Mouse (Mus musculus) midbrain, postnatal 0 days (tissue): Measurements from ENCODE around the gene Cntnap2. TPM values are rescaled to one million over a fixed set of nuclear protein-coding genes. Genes with fewer than 3 reads are reported as not detected.

Experiments used
- ATAC-seq: fragments of 200-750 bp; cut with Nextera tagmentation; 2 replicates; pipeline ENCODE4 v1.8.0; 2017; ENCODE audit warnings: moderate number of reproducible peaks, mild to moderate bottlenecking, moderate TSS enrichment, moderate library complexity; ENCODE audit not compliant: low FRiP score
- DNase-seq: peaks from one replicate; pipeline ENCODE4 v3.0.0-alpha.2; 2015; ENCODE audit warnings: low spot score
- H3K27ac ChIP-seq: fragments of 300-500 bp; sonication (generic); 2 replicates; pipeline ENCODE4 v1.5.1; 2014; ENCODE audit warnings: low read depth, mild to moderate bottlenecking, low read length, mixed read lengths
- H3K27me3 ChIP-seq: fragments of 300-500 bp; sonication (generic); 2 replicates; pipeline ENCODE4 v1.6.1; 2014; ENCODE audit warnings: low read length, control low read depth, mixed read lengths; ENCODE audit not compliant: insufficient read depth
- H3K36me3 ChIP-seq: fragments of 300-500 bp; sonication (generic); 2 replicates; pipeline ENCODE4 v1.6.1; 2014; ENCODE audit warnings: low read length, control low read depth, mixed read lengths; ENCODE audit not compliant: insufficient read depth
- H3K4me1 ChIP-seq: fragments of 300-500 bp; sonication (generic); 2 replicates; pipeline ENCODE4 v1.6.1; 2014; ENCODE audit warnings: mild to moderate bottlenecking, control low read depth, antibody characterized with exemption, low read length, mixed read lengths; ENCODE audit not compliant: insufficient read depth
- H3K4me2 ChIP-seq: fragments of 300-500 bp; sonication (generic); 2 replicates; pipeline ENCODE4 v1.6.1; 2014; ENCODE audit warnings: low read depth, mild to moderate bottlenecking, low read length, mixed read lengths; ENCODE audit not compliant: poor library complexity, severe bottlenecking
- H3K4me3 ChIP-seq: fragments of 300-500 bp; sonication (generic); 2 replicates; pipeline ENCODE4 v1.5.1; 2014; ENCODE audit warnings: low read depth, mild to moderate bottlenecking, low read length, moderate library complexity
- H3K9ac ChIP-seq: fragments of 300-500 bp; sonication (generic); replicated peaks from 2 replicates; pipeline ENCODE4 v1.6.1; 2014; ENCODE audit warnings: mild to moderate bottlenecking, low read length, moderate library complexity, mixed read lengths; ENCODE audit not compliant: poor library complexity, severe bottlenecking
- H3K9me3 ChIP-seq: fragments of 300-500 bp; sonication (generic); 2 replicates; pipeline ENCODE4 v1.6.1; 2016; ENCODE audit warnings: low read length, control low read depth
- CTCF ChIP-seq: IDR thresholded peaks from 2 replicates; pipeline ENCODE4 v1.5.1; 2016; ENCODE audit warnings: antibody characterized with exemption, mild to moderate bottlenecking
- WGBS: fragments of 180-500 bp; shearing (Covaris S2); extraction: QIAGEN DNeasy Blood & Tissue Kit; methylation state at CpG from one replicate; pipeline ENCODE4 v1.1.7; 2014; 5-methylcytosine and 5-hydroxymethylcytosine counted together
- polyA plus RNA-seq: library from polyadenylated mRNA; unstranded; fragments of >200 nt; fragmentation: Nextera tagmentation; extraction: Ambion mirVana; gene quantifications from 2 replicates; pipeline ENCODE4 v1.2.1, GENCODE M21; 2015
- total RNA-seq: library from RNA; depleted of rRNA; stranded (reverse); fragments of >200 nt; gene quantifications from 2 replicates; pipeline ENCODE4 v1.2.3, GENCODE M21; 2014

The Cntnap2 gene
- total and polyA plus RNA-seq, 2 experiments from 2014 or later: 51.1 to 106 TPM

DNA sequence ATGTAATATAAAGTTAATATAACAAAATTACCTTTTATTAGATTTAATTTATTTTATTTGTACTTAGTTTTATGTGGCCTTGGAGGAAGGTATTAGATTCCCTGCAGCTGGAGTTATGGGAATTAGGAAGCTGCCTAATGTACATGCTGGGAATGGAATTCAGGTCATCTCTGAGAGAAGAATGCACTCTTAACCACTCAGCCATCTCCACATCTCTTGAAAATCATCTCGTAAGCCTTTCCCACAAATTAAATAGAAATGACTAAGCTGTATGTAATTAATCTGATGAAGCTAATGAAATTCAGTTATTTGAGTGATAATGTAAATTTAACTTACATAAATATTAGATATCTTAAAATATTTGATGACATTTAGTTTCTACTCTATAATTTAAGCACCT lies 826.3 kb downstream of the Cntnap2 start:
- WGBS: 62% methylated on average over 1 of the region's 1 CpGs
- TF ChIP-seq CTCF: no peak
- no peak for ATAC-seq

DNA sequence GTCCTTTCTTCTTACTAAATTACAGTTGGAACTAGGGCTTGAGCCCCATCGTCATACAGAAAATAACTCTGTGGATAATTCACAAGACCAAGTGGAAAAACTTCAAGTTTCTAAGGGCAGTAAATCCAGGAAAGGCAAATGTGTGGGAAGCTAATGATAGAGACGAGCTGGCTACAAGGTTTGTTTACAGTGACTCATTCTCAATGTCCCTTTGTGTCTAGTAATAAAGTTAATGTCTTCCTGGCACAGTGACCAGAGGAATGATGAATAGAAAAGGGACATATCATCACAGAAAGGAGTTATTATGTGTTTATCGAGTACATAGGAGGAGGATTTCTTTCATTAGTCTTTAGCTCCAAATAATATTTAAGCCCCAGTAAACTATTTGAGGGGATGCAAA lies 828.7 kb downstream of the Cntnap2 start:
- Histone ChIP-seq H3K4me3 (no peak overlapping the region), H3K9ac (no peak overlapping the region), H3K36me3 (no peaks in the 10 kb centered on the region), H3K4me1 (no peaks in the 10 kb centered on the region), H3K9me3 (no peaks in the 10 kb centered on the region), H3K4me2 (no peak overlapping the region), H3K27me3 (no peaks in the 10 kb centered on the region), H3K27ac (no peak overlapping the region)
- ATAC-seq: no peak
- no peak for TF ChIP-seq CTCF
- no peak for DNase-seq
- WGBS: 82% methylated on average over 3 of the region's 3 CpGs

More for the DNA sequence above, 826.3 kb downstream of the Cntnap2 start:
- Histone ChIP-seq H3K27ac (no peak overlapping the region), H3K27me3 (no peaks in the 10 kb centered on the region), H3K4me3 (no peak overlapping the region), H3K9me3 (no peaks in the 10 kb centered on the region), H3K4me1 (no peaks in the 10 kb centered on the region), H3K4me2 (no peak overlapping the region), H3K36me3 (no peaks in the 10 kb centered on the region), H3K9ac (no peak overlapping the region)
- DNase-seq: no peak

DNA sequence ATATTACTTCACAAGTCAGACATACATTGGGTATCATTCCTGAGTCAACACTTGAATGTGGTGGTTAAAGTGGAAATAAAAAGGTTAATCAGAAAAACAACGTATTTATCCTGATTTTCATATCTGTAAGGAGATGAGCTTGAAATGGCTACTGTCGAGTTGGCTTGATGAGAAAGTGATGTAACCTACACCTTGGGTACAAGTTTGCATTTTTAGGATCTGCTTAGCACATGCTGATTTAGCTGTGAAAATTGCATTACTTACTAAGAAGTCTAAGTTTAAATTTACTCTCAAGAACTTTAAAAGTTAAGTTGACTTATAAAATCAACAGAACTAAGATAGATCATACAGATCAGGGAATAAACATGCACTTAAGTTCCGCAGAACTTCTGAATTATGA lies 879.1 kb downstream of the Cntnap2 start:
- Histone ChIP-seq H3K4me3 (no peak overlapping the region), H3K27ac (no peak overlapping the region), H3K4me2 (no peak overlapping the region), H3K36me3 (no peaks in the 10 kb centered on the region), H3K27me3 (no peaks in the 10 kb centered on the region), H3K9me3 (no peaks in the 10 kb centered on the region), H3K4me1 (no peaks in the 10 kb centered on the region), H3K9ac (no peak overlapping the region)
- WGBS: 84% methylated on average over 3 of the region's 3 CpGs
- ATAC-seq (no peak), DNase-seq (no peak)
- TF ChIP-seq CTCF: no peak

DNA sequence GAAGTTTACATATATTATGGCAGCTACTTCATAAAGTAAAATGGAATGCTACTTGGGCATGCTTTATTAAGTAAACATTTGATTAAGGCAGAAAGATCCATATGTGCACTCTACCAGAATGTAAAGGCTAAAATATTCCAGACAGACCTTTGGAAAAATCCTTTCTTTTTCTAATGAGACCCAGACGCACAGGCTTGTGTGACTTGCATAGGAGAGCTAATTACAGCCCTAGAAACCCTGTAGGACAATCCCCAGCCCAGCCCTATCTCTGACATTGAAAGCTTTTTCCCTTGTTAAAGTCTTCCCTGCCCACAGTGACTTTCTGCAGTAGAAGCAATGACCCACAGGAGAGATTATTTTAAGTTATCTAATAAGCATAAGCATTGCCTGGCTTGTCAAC lies 879.6 kb downstream of the Cntnap2 start:
- Histone ChIP-seq H3K9me3 (no peaks in the 10 kb centered on the region), H3K4me3 (no peak overlapping the region), H3K9ac (no peak overlapping the region), H3K27me3 (no peaks in the 10 kb centered on the region), H3K36me3 (no peaks in the 10 kb centered on the region), H3K27ac (no peak overlapping the region), H3K4me1 (no peaks in the 10 kb centered on the region), H3K4me2 (no peak overlapping the region)
- ATAC-seq (no peak), DNase-seq (no peak)
- WGBS: 16% methylated on average over 1 of the region's 1 CpGs
- TF ChIP-seq CTCF: no peak

DNA sequence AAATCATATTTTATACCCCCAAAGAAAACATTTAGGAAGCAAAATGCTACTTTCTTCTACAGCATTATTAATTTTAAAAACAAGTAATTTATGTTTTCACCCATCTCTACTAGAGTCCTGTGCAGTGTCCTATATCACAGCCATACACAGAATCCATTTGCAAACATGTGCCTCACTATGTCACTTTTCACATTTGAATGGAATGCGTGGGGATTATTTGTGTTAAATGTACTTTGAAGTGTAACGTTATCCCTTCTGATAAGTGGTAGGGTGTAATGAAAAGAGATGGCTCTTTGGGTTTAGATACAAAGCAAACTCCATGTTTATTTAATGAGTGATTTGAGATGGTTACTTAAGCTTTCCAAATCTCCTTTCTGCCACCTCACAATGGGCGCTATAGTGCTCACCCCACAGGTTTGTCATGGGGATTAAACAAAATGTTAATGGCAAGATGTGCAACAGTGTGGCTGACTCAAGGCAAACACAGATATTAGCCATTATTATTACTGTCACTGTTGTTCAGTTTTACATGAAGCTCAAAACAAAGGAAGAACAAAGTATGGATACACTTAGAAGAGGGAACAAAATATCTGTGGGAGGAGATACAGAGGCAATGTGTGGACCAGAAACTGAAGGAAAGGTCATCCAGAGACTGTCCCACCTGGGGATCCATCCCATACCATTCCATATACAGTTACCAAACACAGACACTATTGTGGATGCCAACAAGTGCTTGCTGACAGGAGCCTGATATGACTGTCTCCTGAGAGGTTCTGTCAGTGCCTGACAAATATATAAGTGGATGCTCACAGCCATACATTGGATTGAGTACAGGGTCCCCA lies 886.2 kb downstream of the Cntnap2 start:
- Histone ChIP-seq H3K27me3 (no peaks in the 10 kb centered on the region), H3K9me3 (no peaks in the 10 kb centered on the region), H3K4me3 (no peak overlapping the region), H3K4me2 (no peak overlapping the region), H3K4me1 (no peaks in the 10 kb centered on the region), H3K27ac (no peak overlapping the region), H3K9ac (no peak overlapping the region), H3K36me3 (no peaks in the 10 kb centered on the region)
- DNase-seq: no peak
- 18% methylated on average over 3 of the region's 3 CpGs for WGBS
- no peak for ATAC-seq
- no peak for TF ChIP-seq CTCF

DNA sequence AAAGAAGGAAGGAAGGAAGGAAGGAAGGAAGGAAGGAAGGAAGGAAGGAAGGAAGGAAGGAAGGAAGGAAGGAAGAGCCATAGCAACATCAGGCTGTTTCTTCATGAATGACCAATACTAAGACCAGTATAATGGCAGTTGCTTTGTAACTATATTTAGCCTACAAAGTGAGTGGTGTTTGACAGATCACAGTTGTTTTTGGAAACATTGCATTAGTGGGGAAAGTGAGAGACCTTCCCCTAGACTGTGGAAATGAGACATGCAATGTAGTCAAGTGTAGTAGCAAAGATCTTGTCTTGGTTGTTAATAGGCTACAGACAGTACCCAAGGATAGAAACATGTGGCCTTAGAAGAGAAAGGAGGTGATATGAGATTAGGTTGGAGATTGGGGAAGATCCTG lies 895.6 kb downstream of the Cntnap2 start:
- Histone ChIP-seq H3K4me1 (no peaks in the 10 kb centered on the region), H3K9me3 (no peaks in the 10 kb centered on the region), H3K9ac (no peak overlapping the region), H3K27ac (no peak overlapping the region), H3K27me3 (no peaks in the 10 kb centered on the region), H3K4me2 (no peak overlapping the region), H3K4me3 (no peak overlapping the region), H3K36me3 (no peaks in the 10 kb centered on the region)
- no peak for ATAC-seq
- DNase-seq: no peak
- TF ChIP-seq CTCF: no peak
